9 mouse cellular contexts compared by ENCODE assay signal in genomic region chr3:51195736-51196135, GRCm38 (mm10). TPM values are rescaled to one million over a fixed set of nuclear protein-coding genes. Genes with fewer than 3 reads are reported as not detected.
A peak's percentile ranks its signal among the peaks of the same experiment; 100 is the strongest.
DNase-seq lines count a peak whose midpoint lies in the region; ATAC-seq and TF ChIP-seq lines count a peak whose summit lies in the region.
"Had no signal": no experiment of that assay in that cellular context is flagged by ENCODE, and none has a peak within 500 bp of the region (broad histone marks: within the 10 kb centered on the region; RNA-seq: fewer than 3 reads in every experiment).

No protein-coding gene starts in this region.

- no peak for ATAC-seq in heart, embryonic 15.5 days (replicated peaks; ENCODE audit: insufficient number of reproducible peaks, insufficient read depth, low FRiP score, low read depth)
- ATAC-seq in midbrain, embryonic 12.5 days (ENCODE audit: low FRiP score, low read depth), result no peak
- ATAC-seq in lung, postnatal 0 days, result no peak

- no peak for DNase-seq in layer of hippocampus, adult 2 months (ENCODE audit: low spot score in 2 of 2)
- no peak for DNase-seq in layer of hippocampus, postnatal 25 days (ENCODE audit: extremely low spot score in 1 of 2, low spot score in 1 of 2)
- DNase-seq in R1 (ENCODE audit: low read depth, low spot score), result peak; percentile 89
- DNase-seq in adrenal gland, postnatal 10 days, result no peak
- no peak for DNase-seq in lung, postnatal 0 days (ENCODE audit: low spot score)
- DNase-seq in urinary bladder, adult 2 months (ENCODE audit: low spot score), result no peak

- peaks cover 25% of the 10 kb centered on the region for H3K4me1 ChIP-seq in heart, embryonic 15.5 days (replicated peaks)
- H3K4me1 ChIP-seq in midbrain, embryonic 12.5 days, result no peaks in the 10 kb centered on the region
- H3K4me1 ChIP-seq in lung, postnatal 0 days (ENCODE audit: insufficient read depth, low read depth, low read length), result no peaks in the 10 kb centered on the region

- H3K4me3 ChIP-seq in layer of hippocampus, adult 2 months, result peak overlapping the region; percentile 26
- peak overlapping the region; percentile 33 for H3K4me3 ChIP-seq in heart, embryonic 15.5 days
- H3K4me3 ChIP-seq in midbrain, embryonic 12.5 days, result no peak overlapping the region
- H3K4me3 ChIP-seq in lung, postnatal 0 days (ENCODE audit: low read depth, low read length), result no peak overlapping the region
- H3K4me3 ChIP-seq: megakaryocyte, embryonic 14.5 days had no signal

- 0 out of 2 replicates have a peak overlapping the region, but pooled peaks have one; percentile 6 for H3K9ac ChIP-seq in heart, embryonic 15.5 days
- H3K9ac ChIP-seq in midbrain, embryonic 12.5 days (replicated peaks), result no peak overlapping the region
- H3K9ac ChIP-seq in lung, postnatal 0 days (replicated peaks; ENCODE audit: low read depth), result no peak overlapping the region

- no peak for TF ChIP-seq EP300 in lung, postnatal 0 days (IDR thresholded peaks at IDR 0.05)

- no peaks in the 10 kb centered on the region for H3K27me3 ChIP-seq in heart, embryonic 15.5 days
- H3K27me3 ChIP-seq in midbrain, embryonic 12.5 days, result no peaks in the 10 kb centered on the region
- H3K27me3 ChIP-seq in lung, postnatal 0 days (replicated peaks; ENCODE audit: insufficient read depth, low read length), result no peaks in the 10 kb centered on the region

- no peak for TF ChIP-seq CTCF in layer of hippocampus, adult 2 months (conservative IDR thresholded peaks at IDR 0.05)
- TF ChIP-seq CTCF in lung, postnatal 0 days (IDR thresholded peaks at IDR 0.05), result no peak

- no peaks in the 10 kb centered on the region for H3K9me3 ChIP-seq in heart, embryonic 15.5 days (replicated peaks)
- H3K9me3 ChIP-seq in midbrain, embryonic 12.5 days, result no peaks in the 10 kb centered on the region
- H3K9me3 ChIP-seq in lung, postnatal 0 days (ENCODE audit: low read length), result no peaks in the 10 kb centered on the region

- peak overlapping the region; percentile 82 for H3K27ac ChIP-seq in layer of hippocampus, adult 2 months
- H3K27ac ChIP-seq in heart, embryonic 15.5 days, result peak overlapping the region; percentile 52
- H3K27ac ChIP-seq in midbrain, embryonic 12.5 days (replicated peaks), result no peak overlapping the region
- H3K27ac ChIP-seq in lung, postnatal 0 days (ENCODE audit: low read length), result no peak overlapping the region

- no peaks in the 10 kb centered on the region for H3K36me3 ChIP-seq in heart, embryonic 15.5 days
- no peaks in the 10 kb centered on the region for H3K36me3 ChIP-seq in midbrain, embryonic 12.5 days
- no peaks in the 10 kb centered on the region for H3K36me3 ChIP-seq in lung, postnatal 0 days (ENCODE audit: insufficient read depth, low read length)

- 17% methylated on average over 8 of the region's 8 CpGs for WGBS in heart, embryonic 15.5 days
- 41% methylated on average over 8 of the region's 8 CpGs for WGBS in midbrain, embryonic 12.5 days
- WGBS in lung, postnatal 0 days, result 40% methylated on average over 8 of the region's 8 CpGs

- peak overlapping the region; percentile 63 for H3K4me2 ChIP-seq in heart, embryonic 15.5 days
- peak overlapping the region; percentile 21; the same call in 1 of the 2 replicates for H3K4me2 ChIP-seq in midbrain, embryonic 12.5 days (replicated peaks)
- H3K4me2 ChIP-seq in lung, postnatal 0 days (replicated peaks; ENCODE audit: low read depth, low read length), result no peak overlapping the region

RNA-seq across cellular contexts. Expression of gene Noct, which starts 28.5 kb away (rescaled TPM):
- total RNA-seq in layer of hippocampus, adult 2 months (2021), result 10 to 100 TPM; 57.2 to 61.0 TPM
- total RNA-seq in layer of hippocampus, postnatal 25 days (2021), result 10 to 100 TPM; 60.2 to 60.5 TPM
- 9.7 and 10.3 TPM in 2 replicates for polyA plus RNA-seq in heart, embryonic 15.5 days (2015; fragmentation: Nextera tagmentation; extraction: Ambion mirVana)
- 15.4 and 16.0 TPM in 2 replicates for polyA plus RNA-seq in midbrain, embryonic 12.5 days (2016; fragmentation: Nextera tagmentation; extraction: Ambion mirVana)
- 10 to 100 TPM; 24.7 to 60.6 TPM for total RNA-seq in adrenal gland, postnatal 10 days (2021)
- polyA plus RNA-seq in lung, postnatal 0 days (2015; fragmentation: Nextera tagmentation; extraction: Ambion mirVana), result 4.1 and 4.2 TPM in 2 replicates
- 10.7 and 12.5 TPM in 2 replicates for polyA plus RNA-seq in urinary bladder, adult 2 months (2012; rRNA removed)

Comparison
In these comparisons a context has a peak if more than half of its experiments do, and no peak if none do; other contexts are left out.
1. H3K27ac ChIP-seq: peak in layer of hippocampus, adult 2 months (single experiment) and heart, embryonic 15.5 days (single experiment); none in midbrain, embryonic 12.5 days (single experiment) and lung, postnatal 0 days (single experiment).
2. H3K4me3 ChIP-seq: peak in layer of hippocampus, adult 2 months (single experiment) and heart, embryonic 15.5 days (single experiment); none in midbrain, embryonic 12.5 days (single experiment) and lung, postnatal 0 days (single experiment).